Comparison of ENCODE assay signal across 9 mouse cellular contexts in genomic region chr16:23986176-23986575, GRCm38 (mm10). TPM values are rescaled to one million over a fixed set of nuclear protein-coding genes. Genes with fewer than 3 reads are reported as not detected.
DNase-seq lines count a peak whose midpoint lies in the region; ATAC-seq lines count a peak whose summit lies in the region.
"Had no signal": no experiment of that assay in that cellular context is flagged by ENCODE, and none has a peak within 500 bp of the region (broad histone marks: within the 10 kb centered on the region; RNA-seq: fewer than 3 reads in every experiment).

No protein-coding gene starts in this region.

- WGBS in heart, embryonic 10.5 days, result 1% methylated on average over 3 of the region's 3 CpGs
- 4% methylated on average over 3 of the region's 3 CpGs for WGBS in limb, embryonic 11.5 days

- peak; percentile 34 to 51 for DNase-seq in gastrocnemius, adult 8-10 months (ENCODE audit: low spot score in 2 of 2)
- no peak for DNase-seq in gastrocnemius, postnatal 10 days
- peak; percentile 22 for DNase-seq in Muller cell, postnatal 12 days (ENCODE audit: inconsistent ontology term)
- no peak for DNase-seq in heart, embryonic 10.5 days (ENCODE audit: low spot score)
- DNase-seq in limb, embryonic 11.5 days (ENCODE audit: low spot score), result no peak
- peak; percentile 90 for DNase-seq in skeletal muscle tissue, adult 2 months (ENCODE audit: low read depth, low spot score)
- DNase-seq in right cerebral cortex, postnatal 36 days (ENCODE audit: low spot score in 2 of 2), result no peak

- H3K36me3 ChIP-seq in heart, embryonic 10.5 days, result no peaks in the 10 kb centered on the region
- H3K36me3 ChIP-seq in limb, embryonic 11.5 days (ENCODE audit: control insufficient read depth, insufficient read depth, low read length), result no peaks in the 10 kb centered on the region
- H3K36me3 ChIP-seq: G1E had no signal

- ATAC-seq in limb, embryonic 11.5 days (ENCODE audit: insufficient number of reproducible peaks, low FRiP score, low TSS enrichment, low read depth), result no peak
- no peak for ATAC-seq in frontal cortex, adult (ENCODE audit: low TSS enrichment)

- H3K4me1 ChIP-seq in heart, embryonic 10.5 days, result peaks cover 43% of the 10 kb centered on the region
- H3K4me1 ChIP-seq in limb, embryonic 11.5 days (ENCODE audit: control insufficient read depth, insufficient read depth, low read length), result peaks cover 19% of the 10 kb centered on the region; the same call in 1 of the 2 replicates

- no peaks in the 10 kb centered on the region for H3K9me3 ChIP-seq in heart, embryonic 10.5 days
- no peaks in the 10 kb centered on the region for H3K9me3 ChIP-seq in limb, embryonic 11.5 days (ENCODE audit: control insufficient read depth, low read length)

- H3K9ac ChIP-seq in limb, embryonic 11.5 days (ENCODE audit: low read length), result no peak overlapping the region

- peak overlapping the region; percentile 82; the same call in 1 of the 2 replicates for H3K4me3 ChIP-seq in heart, embryonic 10.5 days
- H3K4me3 ChIP-seq in limb, embryonic 11.5 days (ENCODE audit: low read depth, low read length), result no peak overlapping the region

- peak overlapping the region; percentile 100; the same call in 1 of the 2 replicates for H3K27ac ChIP-seq in heart, embryonic 10.5 days
- H3K27ac ChIP-seq in limb, embryonic 11.5 days (replicated peaks; ENCODE audit: low read depth, low read length), result no peak overlapping the region

- 0 out of 2 replicates have a peak overlapping the region, but pooled peaks have one; percentile 2 for H3K4me2 ChIP-seq in limb, embryonic 11.5 days (ENCODE audit: low read depth, severe bottlenecking)

- peaks cover 7% of the 10 kb centered on the region; the same call in 1 of the 2 replicates for H3K27me3 ChIP-seq in heart, embryonic 10.5 days (ENCODE audit: insufficient read depth, poor library complexity, severe bottlenecking)
- H3K27me3 ChIP-seq in limb, embryonic 11.5 days (ENCODE audit: control insufficient read depth, insufficient read depth, low read length), result peaks cover 16% of the 10 kb centered on the region; the same call in 1 of the 2 replicates

RNA-seq across cellular contexts. Expression of gene Gm37419, which starts 2.1 kb away (rescaled TPM):
- total RNA-seq in gastrocnemius, adult 8-10 months (2022), result not detected
- total RNA-seq in gastrocnemius, postnatal 10 days (2021), result not detected
- not detected in 2 replicates for polyA plus RNA-seq in heart, embryonic 10.5 days (2016; fragmentation: Nextera tagmentation; extraction: Ambion mirVana)
- not detected in 2 replicates for polyA plus RNA-seq in limb, embryonic 11.5 days (2014; fragmentation: Nextera tagmentation; extraction: Ambion mirVana)
- total RNA-seq: G1E had no signal
- polyA plus RNA-seq: G1E had no signal

RNA-seq across cellular contexts. Expression of gene Bcl6, which starts 2.5 kb away (rescaled TPM):
- total RNA-seq in gastrocnemius, adult 8-10 months (2022), result 10 to 100 TPM; 43.6 to 72.2 (median 55.8) TPM
- total RNA-seq in gastrocnemius, postnatal 10 days (2021), result 10 to 100 TPM; 24.1 to 31.2 TPM
- polyA plus RNA-seq in heart, embryonic 10.5 days (2016; fragmentation: Nextera tagmentation; extraction: Ambion mirVana), result 0.05 and 0.11 TPM in 2 replicates
- 0.23 and 0.24 TPM in 2 replicates for polyA plus RNA-seq in limb, embryonic 11.5 days (2014; fragmentation: Nextera tagmentation; extraction: Ambion mirVana)
- polyA plus RNA-seq: G1E had no signal

RNA-seq across cellular contexts. Expression of gene Rtp2, which starts 54.0 kb away (rescaled TPM):
- not detected for total RNA-seq in gastrocnemius, adult 8-10 months (2022)
- total RNA-seq in gastrocnemius, postnatal 10 days (2021), result not detected
- not detected in 2 replicates for polyA plus RNA-seq in heart, embryonic 10.5 days (2016; fragmentation: Nextera tagmentation; extraction: Ambion mirVana)
- not detected in 2 replicates for polyA plus RNA-seq in limb, embryonic 11.5 days (2014; fragmentation: Nextera tagmentation; extraction: Ambion mirVana)
- total RNA-seq: G1E had no signal
- polyA plus RNA-seq: G1E had no signal

Comparison
In these comparisons a context has a peak if more than half of its experiments do, and no peak if none do; other contexts are left out.
1. DNase-seq: peak in gastrocnemius, adult 8-10 months (2 of 2), Muller cell, postnatal 12 days (single experiment) and skeletal muscle tissue, adult 2 months (single experiment); none in gastrocnemius, postnatal 10 days (single experiment), heart, embryonic 10.5 days (single experiment), limb, embryonic 11.5 days (single experiment) and right cerebral cortex, postnatal 36 days (0 of 2).